Mouse (Mus musculus) mammary gland, adult 2 months (tissue): Measurements from ENCODE around the gene Gm26897. TPM values are rescaled to one million over a fixed set of nuclear protein-coding genes. Genes with fewer than 3 reads are reported as not detected.

Experiments
- polyA plus RNA-seq: library from polyadenylated mRNA; depleted of rRNA; stranded (reverse); fragments of >200 nt; gene quantifications from 2 replicates; pipeline ENCODE4 v1.2.3, GENCODE M21; 2012; ENCODE audit warnings: low replicate concordance; rRNA removed

Gene Gm26897
- not detected in 2 replicates for polyA plus RNA-seq

DNA sequence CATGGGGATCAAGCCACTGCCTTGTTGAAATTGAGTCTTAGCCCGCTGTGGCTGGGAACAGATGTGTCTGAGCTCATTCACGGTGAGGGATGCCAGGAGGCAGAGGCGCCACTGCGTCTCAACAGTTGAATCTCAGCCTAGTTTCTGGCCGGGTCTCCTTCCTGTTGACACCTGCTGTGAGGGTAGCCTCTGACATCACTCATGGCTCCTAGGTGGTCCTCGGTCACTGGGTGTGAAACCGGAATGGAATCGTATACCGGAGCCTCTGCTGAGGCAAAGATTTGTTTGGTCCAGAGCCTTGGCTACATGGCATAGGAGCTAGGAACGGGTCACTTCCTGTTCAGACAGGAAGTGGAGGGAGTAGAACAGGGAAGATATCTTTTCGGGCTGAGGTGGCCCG lies at the start of gene Gm26897:
TSS of gene Gm26897 (plus strand) at position 74 of the 400 bp plus-strand sequence.

